Mouse (Mus musculus) midbrain, embryonic 10.5 days (tissue): Measurements from ENCODE around the gene Mpdz. TPM values are rescaled to one million over a fixed set of nuclear protein-coding genes. Genes with fewer than 3 reads are reported as not detected.
A peak's percentile ranks its signal among the peaks of the same experiment; 100 is the strongest.

Experiments
- DNase-seq: peaks from one replicate; pipeline ENCODE4 v3.0.0-alpha.2; 2017; ENCODE audit warnings: low spot score
- H3K27ac ChIP-seq: fragments of 300-500 bp; sonication (generic); replicated peaks from 2 replicates; pipeline ENCODE4 v1.5.1; 2016; ENCODE audit warnings: mild to moderate bottlenecking
- H3K27me3 ChIP-seq: fragments of 300-500 bp; sonication (generic); 2 replicates; pipeline ENCODE4 v1.6.1; 2016; ENCODE audit warnings: low read depth, mild to moderate bottlenecking; ENCODE audit not compliant: poor library complexity, severe bottlenecking
- H3K36me3 ChIP-seq: fragments of 300-500 bp; sonication (generic); 2 replicates; pipeline ENCODE4 v1.6.1; 2016; ENCODE audit warnings: mild to moderate bottlenecking, moderate library complexity
- H3K4me1 ChIP-seq: fragments of 300-500 bp; sonication (generic); 2 replicates; pipeline ENCODE4 v1.6.1; 2016
- H3K4me3 ChIP-seq: fragments of 300-500 bp; sonication (generic); 2 replicates; pipeline ENCODE4 v1.5.1; 2016; ENCODE audit warnings: mild to moderate bottlenecking, moderate library complexity
- H3K9me3 ChIP-seq: fragments of 300-500 bp; sonication (generic); replicated peaks from 2 replicates; pipeline ENCODE4 v1.6.1; 2016; ENCODE audit warnings: mild to moderate bottlenecking
- WGBS: fragments of 180-500 bp; shearing (Covaris S2); methylation state at CpG from one replicate; pipeline ENCODE4 v1.1.7; 2016; 5-methylcytosine and 5-hydroxymethylcytosine counted together
- polyA plus RNA-seq: library from polyadenylated mRNA; unstranded; fragments of >200 nt; fragmentation: Nextera tagmentation; extraction: Ambion mirVana; gene quantifications from 2 replicates; pipeline ENCODE4 v1.2.1, GENCODE M21; 2016

Gene Mpdz
- polyA plus RNA-seq, result 41.2 and 47.2 TPM in 2 replicates

- H3K4me3 ChIP-seq, result peak within 1 kb of the TSS; percentile 86
- peak; percentile 82 for DNase-seq
- no peaks in the 10 kb centered on the region for H3K36me3 ChIP-seq
- WGBS, result under 1% methylated on average over 95 of the region's 97 CpGs
- H3K9me3 ChIP-seq, result no peaks in the 10 kb centered on the region
- H3K27ac ChIP-seq, result peak within 1 kb of the TSS; percentile 99
- H3K27me3 ChIP-seq, result peaks cover 18% of the 10 kb centered on the region
- peaks cover 37% of the 10 kb centered on the region for H3K4me1 ChIP-seq
Measured at GRCm38 (mm10) chr4:81442078-81442981, at the start of gene Mpdz. Gene Mpdz (minus strand): TSS chr4:81442815.

GRCm38 (mm10) chr4:81490556-81490955 is 47.9 kb upstream of the Mpdz start:
- WGBS, result 86% methylated on average over 2 of the region's 2 CpGs
- no peak for DNase-seq
- no peaks in the 10 kb centered on the region for H3K9me3 ChIP-seq

GRCm38 (mm10) chr4:81484603-81485002 is 42.0 kb upstream of the Mpdz start:
- Histone ChIP-seq H3K27ac (0 out of 2 replicates have a peak overlapping the region, but pooled peaks have one; percentile 17), H3K36me3 (no peaks in the 10 kb centered on the region), H3K9me3 (no peaks in the 10 kb centered on the region), H3K27me3 (no peaks in the 10 kb centered on the region), H3K4me1 (peaks cover 6% of the 10 kb centered on the region), H3K4me3 (no peak overlapping the region)
- no peak for DNase-seq
- 76% methylated on average over 7 of the region's 7 CpGs for WGBS

More at GRCm38 (mm10) chr4:81490556-81490955, 47.9 kb upstream of the Mpdz start:
- Histone ChIP-seq H3K4me3 (no peak overlapping the region), H3K27me3 (no peaks in the 10 kb centered on the region), H3K4me1 (no peaks in the 10 kb centered on the region), H3K36me3 (no peaks in the 10 kb centered on the region), H3K27ac (no peak overlapping the region)

GRCm38 (mm10) chr4:81483887-81484602 is 41.4 kb upstream of the Mpdz start:
- no peaks in the 10 kb centered on the region for H3K36me3 ChIP-seq
- H3K9me3 ChIP-seq, result no peaks in the 10 kb centered on the region
- no peak overlapping the region for H3K27ac ChIP-seq
- H3K4me1 ChIP-seq, result peaks cover 6% of the 10 kb centered on the region
- 81% methylated on average over 18 of the region's 18 CpGs for WGBS
- no peak for DNase-seq
- H3K4me3 ChIP-seq, result no peak overlapping the region
- no peaks in the 10 kb centered on the region for H3K27me3 ChIP-seq

- DNase-seq, result no peak
- Histone ChIP-seq H3K4me3 (no peak overlapping the region), H3K27ac (0 out of 2 replicates have a peak overlapping the region, but pooled peaks have one; percentile 13), H3K36me3 (no peaks in the 10 kb centered on the region), H3K9me3 (no peaks in the 10 kb centered on the region), H3K4me1 (peaks cover 6% of the 10 kb centered on the region), H3K27me3 (no peaks in the 10 kb centered on the region)
- WGBS, result 19% methylated on average over 6 of the region's 6 CpGs
Measured at GRCm38 (mm10) chr4:81483159-81483558, 40.5 kb upstream of the Mpdz start.

GRCm38 (mm10) chr4:81466821-81467220 is 24.2 kb upstream of the Mpdz start:
- H3K27ac ChIP-seq, result no peak overlapping the region
- H3K27me3 ChIP-seq, result no peaks in the 10 kb centered on the region
- H3K36me3 ChIP-seq, result no peaks in the 10 kb centered on the region
- WGBS, result 91% methylated on average over 4 of the region's 4 CpGs
- peaks cover 8% of the 10 kb centered on the region for H3K4me1 ChIP-seq
- no peak for DNase-seq
- no peak overlapping the region for H3K4me3 ChIP-seq
- H3K9me3 ChIP-seq, result no peaks in the 10 kb centered on the region

- Histone ChIP-seq H3K36me3 (no peaks in the 10 kb centered on the region), H3K27me3 (no peaks in the 10 kb centered on the region), H3K9me3 (no peaks in the 10 kb centered on the region), H3K4me1 (peaks cover 8% of the 10 kb centered on the region), H3K4me3 (no peak overlapping the region), H3K27ac (0 out of 2 replicates have a peak overlapping the region, but pooled peaks have one; percentile 28)
- WGBS, result 90% methylated on average over 3 of the region's 3 CpGs
- DNase-seq, result no peak
Measured at GRCm38 (mm10) chr4:81465172-81465571, 22.6 kb upstream of the Mpdz start.

- H3K36me3 ChIP-seq, result no peaks in the 10 kb centered on the region
- H3K27me3 ChIP-seq, result no peaks in the 10 kb centered on the region
- no peak overlapping the region for H3K27ac ChIP-seq
- no peaks in the 10 kb centered on the region for H3K9me3 ChIP-seq
- no peak overlapping the region for H3K4me3 ChIP-seq
- DNase-seq, result no peak
- 81% methylated on average over 4 of the region's 4 CpGs for WGBS
- peaks cover 8% of the 10 kb centered on the region for H3K4me1 ChIP-seq
Measured at GRCm38 (mm10) chr4:81462253-81462652, 19.6 kb upstream of the Mpdz start.

GRCm38 (mm10) chr4:81458921-81459320 is 16.3 kb upstream of the Mpdz start:
- H3K27me3 ChIP-seq, result no peaks in the 10 kb centered on the region
- 74% methylated on average over 1 of the region's 1 CpGs for WGBS
- H3K4me1 ChIP-seq, result no peaks in the 10 kb centered on the region
- no peak overlapping the region for H3K4me3 ChIP-seq
- H3K27ac ChIP-seq, result no peak overlapping the region
- no peak for DNase-seq
- H3K9me3 ChIP-seq, result no peaks in the 10 kb centered on the region
- no peaks in the 10 kb centered on the region for H3K36me3 ChIP-seq

GRCm38 (mm10) chr4:81453806-81454205 is 11.2 kb upstream of the Mpdz start:
- 87% methylated on average over 3 of the region's 3 CpGs for WGBS
- H3K36me3 ChIP-seq, result no peaks in the 10 kb centered on the region

GRCm38 (mm10) chr4:81452183-81452582 is 9.6 kb upstream of the Mpdz start:
- H3K27ac ChIP-seq, result no peak overlapping the region
- WGBS, result 26% methylated on average over 2 of the region's 2 CpGs
- no peaks in the 10 kb centered on the region for H3K27me3 ChIP-seq
- H3K9me3 ChIP-seq, result no peaks in the 10 kb centered on the region
- no peak overlapping the region for H3K4me3 ChIP-seq
- DNase-seq, result no peak
- H3K36me3 ChIP-seq, result no peaks in the 10 kb centered on the region
- H3K4me1 ChIP-seq, result no peaks in the 10 kb centered on the region

More at GRCm38 (mm10) chr4:81453806-81454205, 11.2 kb upstream of the Mpdz start:
- no peak for DNase-seq
- no peak overlapping the region for H3K27ac ChIP-seq
- H3K4me3 ChIP-seq, result no peak overlapping the region
- H3K4me1 ChIP-seq, result no peaks in the 10 kb centered on the region
- no peaks in the 10 kb centered on the region for H3K9me3 ChIP-seq
- H3K27me3 ChIP-seq, result no peaks in the 10 kb centered on the region

- H3K9me3 ChIP-seq, result no peaks in the 10 kb centered on the region
- no peaks in the 10 kb centered on the region for H3K36me3 ChIP-seq
- no peak overlapping the region for H3K27ac ChIP-seq
- 90% methylated on average over 4 of the region's 4 CpGs for WGBS
- no peak for DNase-seq
- H3K4me1 ChIP-seq, result peaks cover 5% of the 10 kb centered on the region; the same call in 1 of the 2 replicates
- H3K27me3 ChIP-seq, result peaks cover 7% of the 10 kb centered on the region
- H3K4me3 ChIP-seq, result no peak overlapping the region
Measured at GRCm38 (mm10) chr4:81449413-81449812, 6.8 kb upstream of the Mpdz start.
